ENCODE assay signal across 8 mouse cellular contexts in the genomic region with DNA sequence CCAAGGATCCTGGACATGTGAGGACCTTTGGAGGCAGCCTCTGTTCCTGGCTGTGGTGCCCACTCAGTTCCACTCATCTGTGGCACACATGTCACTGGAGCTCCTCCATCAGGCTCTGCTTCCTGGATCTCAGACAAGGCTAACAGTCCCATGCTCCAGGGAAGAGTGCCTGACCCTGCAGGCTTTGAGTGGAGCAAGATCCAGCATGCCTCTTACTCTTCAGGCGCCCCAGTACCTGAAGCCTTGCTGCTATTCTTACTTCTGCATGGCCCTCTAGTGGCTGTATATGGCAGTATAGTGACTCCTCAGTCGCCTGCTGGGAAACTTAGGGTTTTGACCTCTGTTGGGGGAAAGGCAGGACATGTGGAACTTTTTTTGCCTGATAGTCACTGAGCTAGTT. TPM values are rescaled to one million over a fixed set of nuclear protein-coding genes. Genes with fewer than 3 reads are reported as not detected.
DNase-seq lines count a peak whose midpoint lies in the region; ATAC-seq and TF ChIP-seq lines count a peak whose summit lies in the region.

No protein-coding gene starts in this region.

- no peak overlapping the region for H3K27ac ChIP-seq in forebrain, embryonic 13.5 days
- H3K27ac ChIP-seq in forebrain, embryonic 10.5 days: no peak overlapping the region
- H3K27ac ChIP-seq in CH12.LX (ENCODE audit: insufficient read depth, low read depth): no peak overlapping the region
- no peak overlapping the region for H3K27ac ChIP-seq in stomach, embryonic 14.5 days (ENCODE audit: low read length)

- H3K9ac ChIP-seq in forebrain, embryonic 13.5 days: no peak overlapping the region
- no peak overlapping the region for H3K9ac ChIP-seq in CH12.LX (ENCODE audit: insufficient read depth, low read depth)
- no peak overlapping the region for H3K9ac ChIP-seq in stomach, embryonic 14.5 days (replicated peaks; ENCODE audit: low read depth, low read length)

- H3K79me2 ChIP-seq in CH12.LX (replicated peaks; ENCODE audit: control insufficient read depth, extremely low read depth, insufficient read depth, poor library complexity, severe bottlenecking): no peaks in the 10 kb centered on the region

- WGBS in forebrain, embryonic 13.5 days: 15% methylated on average over 2 of the region's 2 CpGs
- WGBS in forebrain, embryonic 10.5 days: 15% methylated on average over 2 of the region's 2 CpGs
- 19% methylated on average over 2 of the region's 2 CpGs for whole genome bisulfite sequencing in stomach, embryonic 14.5 days

- no peak overlapping the region for H3K4me2 ChIP-seq in forebrain, embryonic 13.5 days
- H3K4me2 ChIP-seq in CH12.LX (ENCODE audit: insufficient read depth, low read depth, poor library complexity, severe bottlenecking): no peak overlapping the region
- H3K4me2 ChIP-seq in stomach, embryonic 14.5 days (replicated peaks; ENCODE audit: low read depth, low read length): no peak overlapping the region

- peak; percentile 51 to 75 for TF ChIP-seq CTCF in CH12.LX (conservative IDR thresholded peaks at IDR 0.05 in 1 of 2, IDR thresholded peaks at IDR 0.05 in 1 of 2; ENCODE audit: low read depth in 2 of 2, low read length in 2 of 2)

- peaks cover 9% of the 10 kb centered on the region for H3K4me1 ChIP-seq in forebrain, embryonic 13.5 days
- H3K4me1 ChIP-seq in forebrain, embryonic 10.5 days: no peaks in the 10 kb centered on the region
- peaks cover 4 to 20% of the 10 kb centered on the region in 2 experiments; a peak in 3 of 4 replicates for H3K4me1 ChIP-seq in CH12.LX (ENCODE audit: control insufficient read depth in 1 of 2, insufficient read depth in 2 of 2)
- H3K4me1 ChIP-seq in stomach, embryonic 14.5 days (ENCODE audit: control insufficient read depth, insufficient read depth, low read length): no peaks in the 10 kb centered on the region

- peak; percentile 57 for TF ChIP-seq RAD21 in CH12.LX (IDR thresholded peaks at IDR 0.05; ENCODE audit: low read depth, low read length)

- ATAC-seq in forebrain, embryonic 13.5 days: peak; percentile 66
- ATAC-seq in stomach, embryonic 14.5 days (ENCODE audit: insufficient number of reproducible peaks, insufficient read depth, low FRiP score, low read depth): peak; percentile 48

- no peak for TF ChIP-seq EP300 in CH12.LX (IDR thresholded peaks at IDR 0.05; ENCODE audit: low read length)

- H3K36me3 ChIP-seq in forebrain, embryonic 13.5 days (ENCODE audit: poor library complexity, severe bottlenecking): peaks cover 8% of the 10 kb centered on the region
- H3K36me3 ChIP-seq in forebrain, embryonic 10.5 days (replicated peaks): no peaks in the 10 kb centered on the region
- H3K36me3 ChIP-seq in CH12.LX (replicated peaks in 1 of 2; ENCODE audit: control insufficient read depth in 1 of 2, insufficient read depth in 1 of 2, low read length in 1 of 2): peaks cover 0 to 1% of the 10 kb centered on the region in 2 experiments
- H3K36me3 ChIP-seq in stomach, embryonic 14.5 days (ENCODE audit: control insufficient read depth, insufficient read depth, low read length): no peaks in the 10 kb centered on the region

- in situ Hi-C loops in CH12.LX (cut with MboI; ENCODE audit: low pct_ligation_motif_present, low pct_unique_long_range_greater_than_20kb, low sequenced_read_pairs): loop anchor here (5.0 kb wide), 1 partner anchor 54 kb away; no protein-coding TSS in a partner anchor

- H3K4me3 ChIP-seq in forebrain, embryonic 13.5 days: no peak overlapping the region
- no peak overlapping the region for H3K4me3 ChIP-seq in forebrain, embryonic 10.5 days
- no peak overlapping the region for H3K4me3 ChIP-seq in CH12.LX (replicated peaks in 1 of 3; ENCODE audit: low read depth in 2 of 3, low read length in 2 of 3, poor library complexity in 1 of 3)
- no peak overlapping the region for H3K4me3 ChIP-seq in stomach, embryonic 14.5 days (ENCODE audit: low read depth, low read length)

- TF ChIP-seq POLR2A in CH12.LX (IDR thresholded peaks at IDR 0.05; ENCODE audit: low read depth, low read length): no peak

- dilution Hi-C loops in CH12.LX (cut with MboI; ENCODE audit: extremely low pct_ligation_motif_present, extremely low pct_unique_long_range_greater_than_20kb, low sequenced_read_pairs): no loop called here

- no peaks in the 10 kb centered on the region for H3K27me3 ChIP-seq in forebrain, embryonic 13.5 days
- no peaks in the 10 kb centered on the region for H3K27me3 ChIP-seq in forebrain, embryonic 10.5 days (ENCODE audit: poor library complexity, severe bottlenecking)
- H3K27me3 ChIP-seq in CH12.LX (replicated peaks): no peaks in the 10 kb centered on the region
- no peaks in the 10 kb centered on the region for H3K27me3 ChIP-seq in stomach, embryonic 14.5 days (ENCODE audit: control insufficient read depth, insufficient read depth, low read length)

- no peak for DNase-seq in forebrain, embryonic 10.5 days (ENCODE audit: extremely low spot score, low spot score)
- peak; percentile 38 for DNase-seq in CH12.LX (ENCODE audit: extremely low read depth)
- DNase-seq in cerebellum, adult 9-11 months: peak; percentile 62
- peak; percentile 54 to 72 for DNase-seq in heart, adult 9 months (ENCODE audit: low spot score in 2 of 2)
- peak; percentile 65 for DNase-seq in kidney, adult 9 months
- peak; percentile 63 for DNase-seq in lung, postnatal 14 days

- H3K9me3 ChIP-seq in forebrain, embryonic 13.5 days (replicated peaks): no peaks in the 10 kb centered on the region
- H3K9me3 ChIP-seq in forebrain, embryonic 10.5 days: no peaks in the 10 kb centered on the region
- H3K9me3 ChIP-seq in CH12.LX (replicated peaks; ENCODE audit: low read length): no peaks in the 10 kb centered on the region
- H3K9me3 ChIP-seq in stomach, embryonic 14.5 days (ENCODE audit: control insufficient read depth, low read depth, low read length): no peaks in the 10 kb centered on the region

TF ChIP-seq in CH12.LX, 34 proteins besides CTCF, POLR2A, EP300 and RAD21:
- TF ChIP-seq NRF1 (IDR thresholded peaks at IDR 0.05; ENCODE audit: low read depth, low read length) (no peak), SMC3 (IDR thresholded peaks at IDR 0.05; ENCODE audit: low read depth, low read length) (peak; percentile 76), CHD2 (IDR thresholded peaks at IDR 0.05; ENCODE audit: low read length) (no peak), UBTF (IDR thresholded peaks at IDR 0.05; ENCODE audit: low read depth, low read length) (no peak), ZKSCAN1 (IDR thresholded peaks at IDR 0.05; ENCODE audit: borderline replicate concordance, low read depth, low read length) (no peak)

RNA-seq across cellular contexts. Expression of gene Tppp, which starts 17.0 kb away (rescaled TPM):
- polyA plus RNA-seq in forebrain, embryonic 13.5 days (2015; fragmentation: Nextera tagmentation; extraction: Ambion mirVana): 3.7 and 5.1 TPM in 2 replicates
- 1.4 and 2.0 TPM in 2 replicates for polyA plus RNA-seq in forebrain, embryonic 10.5 days (2016; fragmentation: Nextera tagmentation; extraction: Ambion mirVana)
- total RNA-seq in CH12.LX (2012; rRNA removed): 0.04 and 0.08 TPM in 2 replicates
- total RNA-seq in CH12.LX (2014; rRNA removed): 0.05 and 0.11 TPM in 2 replicates
- not detected in 2 replicates for polyA plus RNA-seq in CH12.LX (2012; ENCODE audit: insufficient read length, low read depth)
- 1.4 and 1.8 TPM in 2 replicates for polyA plus RNA-seq in stomach, embryonic 14.5 days (2014; fragmentation: Nextera tagmentation; extraction: Ambion mirVana)

RNA-seq across cellular contexts. Expression of gene Cep72, which starts 35.9 kb away (rescaled TPM):
- 15.0 and 17.6 TPM in 2 replicates for polyA plus RNA-seq in forebrain, embryonic 13.5 days (2015; fragmentation: Nextera tagmentation; extraction: Ambion mirVana)
- 23.7 and 25.7 TPM in 2 replicates for polyA plus RNA-seq in forebrain, embryonic 10.5 days (2016; fragmentation: Nextera tagmentation; extraction: Ambion mirVana)
- total RNA-seq in CH12.LX (2012; rRNA removed): 5.4 and 7.3 TPM in 2 replicates
- total RNA-seq in CH12.LX (2014; rRNA removed): 13.1 and 15.1 TPM in 2 replicates
- polyA plus RNA-seq in CH12.LX (2012; ENCODE audit: insufficient read length, low read depth): 9.3 and 14.0 TPM in 2 replicates
- polyA plus RNA-seq in stomach, embryonic 14.5 days (2014; fragmentation: Nextera tagmentation; extraction: Ambion mirVana): 14.7 and 17.0 TPM in 2 replicates
